Mouse (Mus musculus) thymus, postnatal 36 days (tissue): ENCODE measurements around the gene Tmem89.
A peak's percentile ranks its signal among the peaks of the same experiment; 100 is the strongest.

ENCODE experiments used
- DNase-seq, 2 experiments: peaks; one replicate each; pipeline ENCODE4 v3.0.0; 2022; ENCODE audit warnings: mixed read lengths in 2 of 2

Tmem89 gene

GRCm38 (mm10) chr9:108914491-108914890, at the start of gene Tmem89:
Tmem89 (plus strand) TSS chr9:108914619.
- DNase-seq, result no peak

GRCm38 (mm10) chr9:108912308-108912707, 2.1 kb upstream of the Tmem89 start:
- no peak for DNase-seq

GRCm38 (mm10) chr9:108913161-108913560, 1.3 kb upstream of the Tmem89 start:
- DNase-seq, result no peak

DNA sequence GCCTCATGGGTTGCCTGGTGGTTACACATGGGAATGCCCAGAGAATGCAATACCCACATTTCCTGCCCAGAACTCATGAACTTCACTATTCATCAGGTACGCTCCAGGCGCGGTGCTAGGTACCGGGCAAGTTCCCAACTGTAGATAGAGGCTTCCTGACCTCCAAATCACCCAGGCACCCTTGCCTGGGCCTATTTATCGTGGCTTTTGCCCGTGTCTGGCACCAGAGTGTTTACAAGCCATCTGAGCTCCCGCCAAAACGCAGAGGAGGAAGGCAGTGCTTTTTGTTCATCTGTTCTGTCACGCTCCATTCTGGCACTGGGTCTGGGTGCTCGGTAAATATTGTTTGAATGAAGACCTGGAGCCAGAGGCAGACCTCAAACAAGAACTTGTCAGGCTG, 798 bp upstream of the Tmem89 start:
- no peak for DNase-seq

DNA sequence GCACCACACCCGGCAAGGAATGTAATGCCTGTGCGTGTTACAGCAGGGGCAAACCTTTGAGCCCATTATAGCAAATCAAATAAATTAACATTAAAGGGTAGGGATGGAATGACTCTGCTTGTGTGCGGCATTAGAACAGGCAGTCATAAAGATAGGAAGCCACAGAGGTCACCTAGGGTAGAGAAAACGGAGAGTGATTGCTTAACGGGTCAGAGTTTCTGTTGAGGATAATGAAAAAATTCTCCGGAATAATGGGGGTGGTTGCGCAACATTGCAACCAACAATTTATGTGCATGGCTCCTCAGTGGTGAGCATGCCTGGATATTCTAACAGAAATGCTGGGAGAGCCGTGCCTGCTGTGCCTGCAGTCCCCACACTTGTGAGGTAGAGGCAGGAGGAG, 11.5 kb downstream of the Tmem89 start:
- DNase-seq, result no peak

DNA sequence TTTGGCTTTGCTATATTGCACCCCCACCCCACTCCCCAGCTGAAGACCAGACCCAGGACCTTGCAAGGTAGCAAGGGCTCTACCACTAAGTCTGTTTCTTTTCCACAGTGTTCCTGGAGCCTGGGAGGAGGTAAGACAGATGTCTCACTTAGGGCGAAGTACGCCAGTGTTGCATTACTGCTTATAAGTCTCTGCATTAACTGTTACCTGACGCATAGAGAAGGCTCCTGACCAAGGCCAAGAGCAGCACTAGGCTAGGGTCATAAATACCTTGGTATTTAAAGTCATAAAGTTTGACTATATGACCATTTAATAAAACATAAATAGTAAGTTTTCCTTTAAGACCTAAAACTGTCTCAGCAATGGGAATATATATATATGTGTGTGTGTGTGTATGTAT, 14.0 kb downstream of the Tmem89 start:
- no peak for DNase-seq

DNA sequence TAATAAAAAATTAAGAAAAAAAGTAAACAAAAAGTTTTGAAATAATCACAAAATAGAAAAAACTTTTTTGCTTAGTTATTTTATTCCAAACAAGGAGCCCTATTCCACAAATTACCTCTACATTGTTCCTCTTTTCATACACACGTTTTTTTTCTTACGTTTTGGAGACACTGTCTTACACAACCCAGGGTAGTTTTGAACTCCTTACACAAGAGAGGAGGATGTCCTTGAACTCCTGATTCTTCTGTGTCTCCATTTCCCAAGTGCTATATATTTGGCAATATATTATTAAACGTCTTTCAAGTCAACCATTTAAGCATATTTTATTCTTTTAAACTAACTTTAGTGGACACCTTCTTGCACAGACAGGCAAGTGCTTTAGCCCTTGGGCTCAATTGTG, 21.6 kb downstream of the Tmem89 start:
- DNase-seq, result no peak

DNA sequence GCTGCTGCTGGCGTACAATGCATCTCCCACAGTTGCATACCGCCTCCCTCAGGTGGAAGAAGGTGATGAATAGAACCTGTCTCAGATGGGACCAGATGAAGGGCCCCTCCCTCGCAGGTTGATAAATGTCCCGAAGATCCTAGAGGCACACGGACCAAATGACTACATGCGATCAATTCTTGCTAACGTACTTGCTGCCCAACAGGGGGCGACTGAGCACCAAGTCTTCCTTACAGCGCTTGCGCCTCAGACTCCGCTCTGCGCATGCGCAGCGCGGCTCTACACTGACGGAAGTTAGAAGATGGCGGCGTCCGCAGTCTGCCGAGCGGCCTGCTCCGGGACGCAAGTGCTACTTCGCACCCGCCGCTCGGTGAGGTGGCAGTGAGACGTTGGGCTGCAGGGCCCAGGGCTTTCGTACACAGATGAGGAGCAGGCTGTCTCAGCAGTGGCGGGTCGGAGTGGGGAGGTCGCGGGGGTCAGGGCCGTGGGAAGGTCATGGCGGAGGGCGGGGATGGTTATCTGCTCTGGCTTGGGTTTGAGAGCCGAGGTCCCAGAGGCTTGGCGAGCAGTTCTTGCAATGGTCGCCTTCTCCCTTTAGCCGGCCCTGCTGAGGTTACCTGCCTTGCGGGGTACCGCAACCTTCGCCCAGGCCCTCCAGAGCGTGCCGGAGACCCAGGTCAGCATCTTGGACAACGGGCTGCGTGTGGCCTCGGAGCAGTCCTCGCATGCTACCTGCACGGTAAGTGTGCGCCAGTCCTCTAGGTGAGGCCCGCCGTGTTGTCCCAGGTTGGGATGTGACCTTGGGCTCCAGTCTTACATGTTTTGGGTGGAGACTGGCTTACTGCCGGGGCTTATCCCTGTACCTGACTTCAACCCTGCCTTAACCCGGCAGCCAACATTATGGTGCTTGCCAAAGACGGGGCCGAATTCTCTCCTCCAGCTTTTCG, 22.3 kb downstream of the Tmem89 start, which contains the start of gene Uqcrc1:
TSS of gene Uqcrc1 (plus strand) at position 216 of the 947 bp plus-strand sequence.
- DNase-seq, result peak; percentile 92 to 94

DNA sequence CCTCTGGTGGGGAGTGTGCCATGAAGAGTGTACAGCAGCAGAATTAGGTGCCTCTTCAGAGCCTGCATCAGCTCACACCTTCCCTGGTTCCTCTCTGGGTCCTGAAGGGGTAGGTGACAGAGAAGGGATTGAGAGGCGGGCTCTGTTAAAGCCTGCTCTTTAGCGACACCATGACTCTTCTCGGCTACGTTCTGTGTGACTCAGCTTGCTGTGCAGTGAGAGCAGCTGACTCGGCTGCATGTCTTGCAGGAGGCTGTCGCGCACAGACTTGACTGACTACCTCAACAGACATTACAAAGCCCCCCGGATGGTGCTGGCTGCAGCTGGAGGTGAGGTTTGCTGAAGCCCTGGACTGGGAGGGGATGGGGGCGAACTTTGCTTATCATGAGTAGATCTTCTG, 30.7 kb downstream of the Tmem89 start:
- no peak for DNase-seq

DNA sequence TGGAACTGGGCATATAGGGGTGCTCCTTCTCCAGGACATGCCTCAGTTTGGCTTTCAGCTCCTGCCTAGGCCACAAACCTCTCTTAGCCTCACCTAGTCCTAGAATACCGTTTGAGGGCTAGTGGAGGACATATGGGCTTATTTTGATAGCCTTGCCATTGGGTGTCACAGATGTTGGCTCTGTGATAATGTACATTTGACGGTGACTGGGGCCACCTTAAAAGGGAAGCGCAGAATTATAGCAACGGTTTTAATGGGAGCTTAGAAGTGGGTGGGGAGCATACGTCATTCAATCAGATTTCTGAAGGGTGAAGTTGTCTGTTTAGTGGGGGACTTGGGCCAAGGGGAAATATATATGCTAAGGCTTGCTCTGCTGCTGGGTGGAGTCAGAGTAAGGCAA, 31.2 kb downstream of the Tmem89 start:
- no peak for DNase-seq

DNA sequence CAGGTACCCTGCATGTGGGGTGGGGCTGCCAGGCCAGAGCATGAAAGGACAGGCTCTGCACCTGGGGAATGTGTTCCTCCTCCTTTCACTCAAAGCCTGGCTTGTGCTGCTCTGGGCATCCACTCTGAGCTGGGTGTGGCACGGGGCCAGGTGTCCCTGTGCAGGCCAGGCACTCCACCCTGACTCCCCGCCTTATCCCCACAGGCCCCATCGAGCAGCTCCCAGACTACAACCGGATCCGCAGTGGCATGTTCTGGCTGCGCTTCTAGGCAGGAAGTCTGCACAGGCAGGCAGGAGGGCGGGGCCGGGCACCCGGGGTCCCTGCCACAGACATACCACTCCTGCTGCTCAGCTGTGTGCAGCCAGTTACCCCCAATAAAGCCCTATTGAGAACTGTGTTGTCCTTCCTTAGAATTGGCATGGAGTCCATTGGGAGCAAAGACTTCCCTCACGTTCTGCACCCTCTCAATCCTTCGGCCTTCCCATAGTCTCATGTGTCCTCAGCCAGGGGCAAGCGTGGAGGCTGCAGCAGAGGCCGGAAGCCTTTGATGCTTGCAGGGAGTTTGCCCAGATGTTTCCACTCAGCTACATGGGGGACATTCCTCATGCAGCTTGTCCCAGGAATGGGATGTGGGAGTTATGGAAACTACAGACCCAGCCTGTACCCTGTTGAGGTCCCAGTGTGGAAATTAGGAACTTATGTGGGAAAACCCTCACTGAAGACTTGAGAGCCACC, 35.0 kb downstream of the Tmem89 start:
- DNase-seq, result peak in 1 of 2 experiments; percentile 21

DNA sequence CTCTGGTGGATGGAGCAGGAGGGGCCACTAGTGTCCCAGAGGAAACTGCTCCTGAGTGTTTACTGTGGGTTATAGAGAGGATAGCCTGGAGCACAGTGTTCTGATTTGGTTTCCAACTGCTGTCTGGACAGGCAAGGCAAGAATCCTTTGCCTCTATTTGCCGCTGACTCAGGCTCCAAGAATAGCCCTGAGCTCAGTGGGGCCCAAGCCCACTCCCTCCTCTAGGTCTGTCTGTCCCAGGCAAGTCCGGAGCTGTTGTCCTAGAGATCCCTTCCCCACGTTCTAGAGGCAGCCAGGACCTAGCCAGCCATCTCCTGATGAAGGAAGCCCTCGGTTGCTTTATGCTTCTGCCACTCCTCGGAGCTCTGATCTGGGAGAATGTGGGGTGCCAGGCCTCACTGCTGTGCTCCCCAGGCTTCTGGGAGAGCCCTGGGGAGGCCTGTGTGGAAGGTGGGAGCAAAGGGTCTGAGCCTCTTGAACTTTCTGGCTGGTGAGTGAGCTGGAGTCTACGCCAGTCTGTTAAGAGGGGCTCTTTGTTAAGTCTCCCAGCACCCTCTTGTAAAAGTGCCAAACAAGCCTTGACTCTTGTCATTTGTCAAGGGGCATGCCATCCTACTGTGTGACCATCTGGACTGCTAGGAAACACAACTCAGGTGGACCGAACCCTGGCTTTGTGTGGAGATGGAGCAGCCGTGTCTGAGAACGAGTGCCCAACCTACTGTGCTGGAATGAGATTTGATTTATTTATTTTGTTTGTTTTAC, 35.7 kb downstream of the Tmem89 start:
- DNase-seq, result no peak

- no peak for DNase-seq
Measured at GRCm38 (mm10) chr9:108953081-108953636, 38.7 kb downstream of the Tmem89 start, which contains the start of gene Col7a1. Col7a1 (plus strand) TSS chr9:108953586.

DNA sequence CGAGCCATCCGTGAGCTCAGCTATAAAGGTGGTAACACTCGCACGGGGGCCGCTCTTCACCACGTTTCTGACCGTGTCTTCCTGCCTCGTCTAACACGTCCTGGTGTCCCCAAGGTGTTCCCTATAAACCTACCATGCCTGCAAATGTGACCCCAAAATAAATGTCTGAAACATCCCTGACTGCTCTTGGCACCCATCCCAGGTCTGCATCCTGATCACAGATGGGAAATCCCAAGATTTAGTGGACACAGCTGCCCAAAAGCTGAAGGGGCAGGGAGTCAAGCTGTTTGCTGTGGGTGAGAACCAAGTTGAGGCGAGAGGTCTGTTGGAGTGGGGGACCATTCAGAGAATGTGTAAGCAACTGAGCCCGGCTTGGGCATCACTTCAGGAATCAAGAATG, 40.8 kb downstream of the Tmem89 start:
- DNase-seq, result no peak

DNA sequence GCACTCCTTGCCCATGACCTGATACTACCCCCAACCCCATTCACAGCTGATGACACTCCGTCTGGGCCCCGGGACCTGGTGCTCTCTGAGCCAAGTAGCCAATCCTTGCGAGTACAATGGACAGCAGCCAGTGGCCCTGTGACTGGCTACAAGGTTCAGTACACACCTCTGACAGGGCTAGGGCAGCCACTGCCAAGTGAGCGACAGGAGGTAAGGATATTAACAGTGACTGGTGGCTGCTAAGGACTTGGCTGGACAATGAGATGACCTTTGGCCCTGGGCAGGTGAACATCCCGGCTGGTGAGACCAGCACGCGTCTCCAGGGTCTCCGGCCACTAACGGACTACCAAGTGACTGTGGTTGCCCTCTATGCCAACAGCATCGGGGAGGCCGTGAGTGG, 41.4 kb downstream of the Tmem89 start:
- DNase-seq, result no peak

DNA sequence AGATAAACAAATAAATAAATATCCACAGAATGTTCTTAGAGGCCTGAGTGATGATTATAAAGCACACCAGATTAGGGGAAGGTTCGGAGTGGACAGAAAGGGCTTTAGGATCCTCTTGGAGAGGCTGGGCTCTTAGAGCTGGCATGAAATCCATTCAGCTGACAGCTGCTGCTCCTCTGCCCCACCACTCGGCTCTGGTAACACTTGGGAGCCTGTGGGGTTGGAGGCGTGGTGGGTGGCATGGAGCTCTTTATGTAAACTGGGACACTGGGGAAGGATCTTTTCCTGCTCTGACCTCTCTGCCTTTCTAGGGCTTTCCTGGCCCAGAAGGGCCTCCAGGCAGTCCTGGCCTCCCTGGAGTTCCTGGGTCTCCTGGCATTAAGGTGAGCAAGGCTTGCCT, 49.2 kb downstream of the Tmem89 start:
- DNase-seq, result no peak

- no peak for DNase-seq
Measured at GRCm38 (mm10) chr9:108964338-108964737, 49.9 kb downstream of the Tmem89 start.
